Mouse (Mus musculus) midbrain, embryonic 13.5 days (tissue): ENCODE measurements around the gene Surf2. TPM values are rescaled to one million over a fixed set of nuclear protein-coding genes. Genes with fewer than 3 reads are reported as not detected.

Source experiments
- ATAC-seq: fragments of 200-750 bp; cut with Nextera tagmentation; 2 replicates; pipeline ENCODE4 v1.8.0; 2017; ENCODE audit warnings: mild to moderate bottlenecking, moderate TSS enrichment, moderate library complexity
- H3K27ac ChIP-seq: fragments of 300-500 bp; sonication (generic); 2 replicates; pipeline ENCODE4 v1.5.1; 2015; ENCODE audit warnings: inconsistent platforms, mild to moderate bottlenecking, moderate library complexity
- H3K27me3 ChIP-seq: fragments of 300-500 bp; sonication (generic); 2 replicates; pipeline ENCODE4 v1.6.1; 2015; ENCODE audit warnings: mild to moderate bottlenecking, inconsistent platforms
- H3K36me3 ChIP-seq: fragments of 300-500 bp; sonication (generic); 2 replicates; pipeline ENCODE4 v1.6.1; 2015; ENCODE audit warnings: mild to moderate bottlenecking, inconsistent platforms
- H3K4me1 ChIP-seq: fragments of 300-500 bp; sonication (generic); replicated peaks from 2 replicates; pipeline ENCODE4 v1.6.1; 2015; ENCODE audit warnings: inconsistent platforms
- H3K4me2 ChIP-seq: fragments of 300-500 bp; sonication (generic); replicated peaks from 2 replicates; pipeline ENCODE4 v1.6.1; 2015; ENCODE audit warnings: moderate library complexity, mild to moderate bottlenecking, inconsistent platforms
- H3K4me3 ChIP-seq: fragments of 300-500 bp; sonication (generic); replicated peaks from 2 replicates; pipeline ENCODE4 v1.5.1; 2015; ENCODE audit warnings: mild to moderate bottlenecking, inconsistent platforms
- H3K9ac ChIP-seq: fragments of 300-500 bp; sonication (generic); replicated peaks from 2 replicates; pipeline ENCODE4 v1.6.1; 2015; ENCODE audit warnings: mild to moderate bottlenecking, inconsistent platforms
- H3K9me3 ChIP-seq: fragments of 300-500 bp; sonication (generic); 2 replicates; pipeline ENCODE4 v1.6.1; 2016; ENCODE audit warnings: mild to moderate bottlenecking, inconsistent platforms
- WGBS: fragments of 180-500 bp; shearing (Covaris S2); methylation state at CpG from one replicate; pipeline ENCODE4 v1.1.7; 2015; 5-methylcytosine and 5-hydroxymethylcytosine counted together
- polyA plus RNA-seq: library from polyadenylated mRNA; unstranded; fragments of >200 nt; fragmentation: Nextera tagmentation; extraction: Ambion mirVana; gene quantifications from 2 replicates; pipeline ENCODE4 v1.2.1, GENCODE M21; 2015

Surf2 gene
- polyA plus RNA-seq, 1 experiment from 2014 or later: 60.6 TPM

DNA sequence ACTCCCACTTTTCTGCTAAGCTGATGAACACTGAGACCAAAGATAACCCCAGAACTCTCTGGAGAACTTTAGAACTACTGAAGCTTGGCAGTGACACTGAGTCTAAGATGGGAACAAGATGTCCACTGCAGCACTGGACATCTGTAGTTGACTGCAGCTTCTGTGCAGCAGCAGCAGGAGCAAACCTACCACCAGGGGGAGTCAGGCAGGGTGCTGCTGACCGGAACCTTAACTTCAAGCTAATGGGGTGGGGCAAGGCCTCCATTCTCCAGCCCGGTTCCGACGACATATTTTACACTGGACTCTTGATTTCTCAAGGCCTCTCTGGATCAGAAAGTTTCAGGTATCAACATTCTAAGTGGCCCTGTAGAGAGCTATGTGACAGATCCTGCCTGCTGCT lies 9.1 kb upstream of the Surf2 start:
- H3K4me3 ChIP-seq: no peak overlapping the region
- 67% methylated on average over 4 of the region's 4 CpGs for WGBS
- H3K4me1 ChIP-seq: peaks cover 47% of the 10 kb centered on the region
- peaks cover 48% of the 10 kb centered on the region for H3K36me3 ChIP-seq
- no peak for ATAC-seq
- no peak overlapping the region for H3K9ac ChIP-seq
- no peak overlapping the region for H3K27ac ChIP-seq
- no peaks in the 10 kb centered on the region for H3K27me3 ChIP-seq
- H3K9me3 ChIP-seq: no peaks in the 10 kb centered on the region
- H3K4me2 ChIP-seq: no peak overlapping the region

DNA sequence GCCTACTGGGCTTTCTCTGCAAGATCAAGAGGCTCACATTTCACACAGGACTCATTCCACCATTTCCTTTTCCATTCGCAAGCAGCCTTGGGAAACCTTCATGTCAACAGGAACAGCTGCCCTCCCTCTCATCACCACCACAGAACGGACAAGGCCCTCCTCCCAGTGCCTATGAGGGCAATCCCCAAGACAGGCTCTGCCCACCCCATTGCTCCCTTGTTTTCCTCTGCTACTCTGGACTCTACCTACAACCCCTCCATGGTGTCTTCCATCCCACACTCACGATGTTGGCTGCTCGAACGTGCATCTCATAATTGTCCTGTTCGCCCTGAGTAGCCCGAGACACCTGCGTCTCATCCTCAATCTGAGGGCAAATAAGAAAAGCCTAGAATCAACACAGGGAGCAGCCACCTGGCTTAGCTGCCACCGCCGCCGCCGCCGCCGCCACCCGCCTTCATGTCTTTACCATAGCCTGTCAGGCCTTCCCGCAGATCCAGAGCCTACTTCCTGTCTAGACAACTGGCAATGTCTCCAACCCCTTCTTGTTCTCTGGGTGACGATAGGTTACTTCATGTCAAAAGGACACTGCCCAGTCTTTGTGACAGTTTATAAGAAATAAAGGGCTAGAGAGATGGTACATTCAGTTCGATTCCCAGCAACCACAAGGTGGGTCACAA lies 7.3 kb upstream of the Surf2 start:
- ATAC-seq: no peak
- H3K4me2 ChIP-seq: peak overlapping the region; percentile 89
- H3K9me3 ChIP-seq: no peaks in the 10 kb centered on the region
- peaks cover 45% of the 10 kb centered on the region for H3K4me1 ChIP-seq
- peak overlapping the region; percentile 95 for H3K4me3 ChIP-seq
- H3K27ac ChIP-seq: no peak overlapping the region
- 85% methylated on average over 18 of the region's 18 CpGs for WGBS
- H3K9ac ChIP-seq: peak overlapping the region; percentile 91
- H3K27me3 ChIP-seq: no peaks in the 10 kb centered on the region
- peaks cover 65% of the 10 kb centered on the region for H3K36me3 ChIP-seq

DNA sequence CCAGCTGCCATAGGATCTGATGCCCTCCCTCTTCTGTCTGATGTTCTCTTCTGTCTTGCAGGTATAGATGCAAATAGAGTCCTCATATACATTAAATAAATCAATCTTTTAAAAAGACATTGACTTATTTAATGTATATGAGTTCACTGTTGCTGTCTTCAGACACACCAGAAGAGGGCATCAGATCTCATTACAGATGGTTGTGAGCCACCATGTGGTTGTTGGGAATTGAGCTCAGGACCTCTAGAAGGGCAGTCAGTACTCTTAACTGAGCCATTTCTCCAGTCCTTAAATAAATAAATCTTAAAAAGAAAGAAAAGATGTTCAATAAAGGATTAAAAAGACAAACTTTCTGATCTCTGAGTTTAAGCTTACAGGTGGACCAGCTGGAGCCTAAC lies 6.8 kb upstream of the Surf2 start:
- Histone ChIP-seq H3K27ac (peak overlapping the region; percentile 94; the same call in 1 of the 2 replicates), H3K4me3 (peak overlapping the region; percentile 95), H3K9me3 (no peaks in the 10 kb centered on the region), H3K4me2 (peak overlapping the region; percentile 89), H3K27me3 (no peaks in the 10 kb centered on the region), H3K9ac (peak overlapping the region; percentile 91), H3K4me1 (peaks cover 42% of the 10 kb centered on the region), H3K36me3 (peaks cover 67% of the 10 kb centered on the region)
- no peak for ATAC-seq

DNA sequence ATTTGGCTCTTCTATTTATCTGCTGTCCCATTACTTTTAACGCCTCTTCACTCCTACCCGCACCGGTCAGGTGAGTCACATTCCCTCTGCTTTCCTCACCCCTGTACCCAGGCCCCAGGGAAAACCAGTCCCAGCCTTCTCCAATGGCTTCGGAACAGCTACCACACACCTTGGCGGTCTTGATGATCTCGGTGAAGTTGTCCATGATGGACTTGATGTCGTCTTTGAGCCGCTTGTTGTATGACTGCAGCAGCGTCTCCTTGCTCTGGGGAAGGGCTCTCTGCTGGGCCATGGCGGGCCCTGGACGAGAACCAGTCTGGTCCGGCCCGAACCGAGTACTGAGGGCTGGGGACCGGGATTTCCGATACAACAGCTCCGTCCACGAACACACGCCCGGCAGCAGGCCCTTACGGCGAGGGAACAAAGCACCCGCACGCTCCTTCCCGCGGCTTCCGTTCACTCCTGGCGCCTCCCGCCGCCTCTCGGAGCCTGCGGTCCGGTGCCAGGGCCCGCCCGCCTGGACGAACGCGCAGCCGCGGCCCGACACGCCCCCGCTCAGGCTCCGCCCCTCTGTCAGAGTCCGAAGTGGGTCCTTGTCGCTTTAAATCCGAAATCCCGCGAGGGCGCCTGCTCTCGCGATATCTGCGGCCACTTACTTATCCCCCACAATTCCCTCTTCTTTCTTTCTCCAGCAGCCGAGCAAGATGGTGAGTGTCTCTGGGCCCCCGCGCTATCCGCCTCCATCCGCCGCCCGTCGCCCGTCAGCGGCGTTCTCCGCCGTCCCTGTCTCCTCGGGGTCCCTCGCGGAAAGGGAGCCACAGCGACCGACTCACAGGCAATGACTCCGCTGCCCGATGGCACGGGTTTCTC lies 5.8 kb upstream of the Surf2 start, which contains the start of the genes Med22 and Rpl7a:
Med22 (minus strand) TSS at position 554 of the 870 bp plus-strand sequence.
Rpl7a (plus strand) TSS at position 641 of the 870 bp plus-strand sequence.
- Histone ChIP-seq H3K9ac (peak within 1 kb of the TSS; percentile 99), H3K4me1 (peaks cover 52% of the 10 kb centered on the region), H3K4me3 (peak within 1 kb of the TSS; percentile 95), H3K4me2 (peak within 1 kb of the TSS; percentile 100), H3K27me3 (no peaks in the 10 kb centered on the region), H3K36me3 (peaks cover 62% of the 10 kb centered on the region), H3K9me3 (no peaks in the 10 kb centered on the region), H3K27ac (peak within 1 kb of the TSS; percentile 94)
- peak; percentile 92 for ATAC-seq
- WGBS: under 1% methylated on average over 74 of the region's 74 CpGs

DNA sequence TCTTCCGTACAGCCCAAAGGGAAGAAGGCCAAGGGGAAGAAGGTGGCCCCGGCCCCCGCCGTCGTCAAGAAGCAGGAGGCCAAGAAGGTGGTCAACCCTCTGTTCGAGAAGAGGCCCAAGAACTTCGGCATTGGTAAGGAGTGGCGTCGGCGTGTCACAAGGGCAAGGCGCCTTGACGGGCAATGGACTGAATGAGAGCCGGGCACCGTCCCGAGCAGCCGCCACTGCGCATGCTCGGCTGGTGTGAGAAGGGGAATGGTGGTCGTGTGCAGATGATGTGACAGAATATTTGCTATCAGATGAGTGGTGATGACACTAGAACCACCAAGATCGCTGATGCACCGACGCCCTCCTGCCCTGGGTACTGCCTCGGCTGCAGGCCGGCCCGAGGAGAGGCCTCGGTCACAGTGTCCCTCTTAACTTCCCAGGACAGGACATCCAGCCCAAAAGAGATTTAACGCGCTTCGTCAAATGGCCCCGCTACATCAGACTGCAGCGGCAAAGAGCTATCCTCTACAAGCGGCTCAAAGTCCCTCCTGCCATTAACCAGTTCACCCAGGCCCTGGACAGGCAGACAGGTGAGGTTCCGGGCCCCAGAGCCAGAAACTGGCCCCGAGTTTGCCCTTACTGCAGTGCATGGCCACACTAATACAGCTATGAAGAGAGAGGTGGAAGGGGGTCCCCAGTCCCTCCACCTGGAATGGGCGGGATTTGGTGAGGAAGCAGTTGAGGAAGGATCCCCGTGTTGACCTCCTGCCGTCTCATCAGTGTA lies 5.0 kb upstream of the Surf2 start:
- Histone ChIP-seq H3K9ac (peak overlapping the region; percentile 99), H3K4me3 (peak overlapping the region; percentile 95), H3K4me2 (peak overlapping the region; percentile 100), H3K4me1 (peaks cover 57% of the 10 kb centered on the region), H3K36me3 (peaks cover 54% of the 10 kb centered on the region), H3K27me3 (no peaks in the 10 kb centered on the region), H3K9me3 (no peaks in the 10 kb centered on the region), H3K27ac (peak overlapping the region; percentile 94)
- WGBS: under 1% methylated on average over 37 of the region's 37 CpGs
- ATAC-seq: peak; percentile 65

DNA sequence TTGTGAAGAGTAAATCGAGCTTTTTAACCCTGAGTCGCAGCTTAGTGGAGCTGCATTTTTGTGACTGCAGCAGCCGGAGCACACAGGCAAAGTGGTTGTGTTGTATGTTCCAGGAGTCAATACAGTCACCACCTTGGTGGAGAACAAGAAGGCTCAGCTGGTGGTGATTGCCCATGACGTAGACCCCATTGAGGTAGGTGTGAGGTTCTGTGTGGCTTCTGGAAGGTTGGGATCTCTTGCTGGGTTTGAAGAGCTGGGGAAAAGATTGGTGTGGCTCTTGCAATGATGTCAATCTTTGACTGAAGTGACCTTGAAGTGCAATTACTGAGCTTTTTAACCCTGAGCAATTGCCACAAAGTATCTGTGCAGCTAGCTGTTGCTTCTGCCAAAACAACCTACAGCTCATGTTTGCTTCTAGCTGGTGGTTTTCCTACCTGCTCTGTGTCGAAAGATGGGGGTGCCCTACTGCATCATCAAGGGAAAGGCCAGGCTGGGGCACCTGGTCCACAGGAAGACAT lies 3.9 kb upstream of the Surf2 start:
- Histone ChIP-seq H3K4me1 (peaks cover 64% of the 10 kb centered on the region), H3K27me3 (no peaks in the 10 kb centered on the region), H3K9me3 (no peaks in the 10 kb centered on the region), H3K9ac (peak overlapping the region; percentile 99), H3K36me3 (peaks cover 44% of the 10 kb centered on the region), H3K4me2 (peak overlapping the region; percentile 100), H3K27ac (no peak overlapping the region), H3K4me3 (peak overlapping the region; percentile 95)
- WGBS: 67% methylated on average over 5 of the region's 5 CpGs
- ATAC-seq: no peak

DNA sequence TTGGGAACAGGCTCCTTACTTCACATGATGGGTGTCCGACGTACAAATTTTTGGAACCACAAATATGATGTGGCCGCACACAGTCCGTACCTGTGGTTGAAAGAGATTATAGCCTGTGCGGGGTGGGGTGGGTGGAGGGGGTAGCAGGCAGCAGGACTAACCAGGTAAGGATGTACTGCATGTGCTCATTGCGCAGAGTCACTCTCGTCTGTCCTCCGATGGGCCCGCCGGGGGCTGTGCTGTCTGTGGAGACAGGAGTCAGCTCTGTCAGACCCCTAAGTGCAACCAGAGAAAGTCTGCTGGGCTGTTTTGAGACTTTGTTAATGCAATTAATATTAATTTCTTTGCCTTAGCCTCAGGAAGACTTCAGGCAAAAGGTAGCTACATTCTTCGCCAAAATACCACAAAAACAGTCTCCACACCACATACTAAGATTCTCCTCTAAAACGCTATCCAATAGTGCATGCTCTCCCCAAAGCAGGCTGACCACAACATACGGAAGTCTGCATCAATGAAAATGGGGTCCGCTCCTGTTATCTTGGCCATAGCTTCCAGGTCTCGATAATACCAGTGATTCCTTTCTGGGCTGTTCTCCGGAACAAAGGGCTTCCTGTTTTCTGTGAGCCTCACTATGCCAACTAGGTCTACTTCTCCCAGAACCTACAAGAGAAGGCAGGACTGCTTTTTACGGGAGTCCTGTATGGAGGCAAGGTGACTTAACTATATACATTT lies 2.6 kb upstream of the Surf2 start:
- Histone ChIP-seq H3K4me3 (no peak overlapping the region), H3K27me3 (no peaks in the 10 kb centered on the region), H3K27ac (no peak overlapping the region), H3K4me2 (no peak overlapping the region), H3K4me1 (peaks cover 64% of the 10 kb centered on the region), H3K9me3 (no peaks in the 10 kb centered on the region), H3K9ac (no peak overlapping the region), H3K36me3 (peaks cover 44% of the 10 kb centered on the region)
- WGBS: 89% methylated on average over 17 of the region's 17 CpGs
- ATAC-seq: no peak

DNA sequence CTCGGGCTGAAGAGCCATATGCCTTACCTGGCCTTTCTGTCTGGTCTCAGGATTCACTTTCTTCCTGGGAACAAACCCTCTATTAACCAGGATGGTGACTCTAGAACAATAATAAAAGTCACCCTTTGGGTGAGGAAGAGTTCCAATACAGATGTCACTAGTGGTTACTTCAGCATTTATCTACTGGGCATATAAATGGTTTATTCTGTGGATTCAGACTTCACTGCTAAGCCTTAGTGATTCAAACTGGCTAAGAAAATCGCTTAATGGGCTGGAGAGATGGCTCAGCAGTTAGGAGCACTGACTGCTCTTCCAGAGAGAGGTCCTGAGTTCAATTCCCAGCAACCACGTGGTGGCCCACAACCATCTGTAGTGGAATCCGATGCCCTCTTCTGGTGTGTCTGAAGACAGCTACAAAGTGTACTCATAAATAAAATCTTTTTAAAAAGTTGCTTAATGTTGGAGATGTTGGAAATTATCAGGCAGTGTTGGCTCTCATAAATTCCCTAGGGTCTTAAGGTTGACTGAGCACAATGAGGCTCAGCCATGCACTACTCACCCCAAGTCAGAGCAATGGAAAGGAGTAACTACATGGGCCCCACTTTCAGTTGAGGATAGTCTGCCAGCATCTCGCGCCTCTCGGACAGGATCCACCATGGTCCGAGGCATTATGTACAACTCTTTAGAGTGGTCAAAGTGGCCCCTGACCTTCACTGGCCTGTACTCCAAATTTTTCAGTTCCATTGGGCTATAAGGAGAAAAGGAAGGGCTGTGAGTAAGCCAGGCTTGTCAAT lies 1.8 kb upstream of the Surf2 start:
- H3K27ac ChIP-seq: no peak overlapping the region
- H3K36me3 ChIP-seq: peaks cover 51% of the 10 kb centered on the region
- WGBS: 67% methylated on average over 8 of the region's 8 CpGs
- H3K9me3 ChIP-seq: no peaks in the 10 kb centered on the region
- H3K4me2 ChIP-seq: no peak overlapping the region
- no peak overlapping the region for H3K9ac ChIP-seq
- H3K27me3 ChIP-seq: no peaks in the 10 kb centered on the region
- ATAC-seq: no peak
- H3K4me1 ChIP-seq: peaks cover 57% of the 10 kb centered on the region
- no peak overlapping the region for H3K4me3 ChIP-seq

DNA sequence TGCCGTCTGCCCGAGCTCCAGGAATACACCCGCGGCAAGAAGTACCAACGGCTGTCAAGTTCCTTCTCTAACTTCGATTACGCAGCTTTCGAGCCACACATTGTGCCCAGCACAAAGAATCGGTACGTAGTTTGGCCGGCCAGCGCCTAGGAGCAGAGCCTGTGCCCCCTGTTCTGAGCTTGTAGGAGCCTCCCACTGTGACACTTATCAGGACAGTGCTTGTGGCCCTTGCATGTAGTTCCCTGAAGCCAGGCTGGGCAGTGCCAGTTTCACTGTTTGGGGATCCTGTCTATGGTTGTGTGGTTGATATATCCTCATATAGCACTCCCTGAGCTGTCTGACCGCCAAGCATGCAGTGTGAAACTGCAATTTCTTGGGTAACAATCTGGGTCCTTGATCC lies 571 bp downstream of the Surf2 start:
- Histone ChIP-seq H3K9me3 (no peaks in the 10 kb centered on the region), H3K27ac (peak overlapping the region; percentile 80), H3K4me1 (peaks cover 47% of the 10 kb centered on the region), H3K4me2 (peak overlapping the region; percentile 99), H3K27me3 (no peaks in the 10 kb centered on the region), H3K9ac (peak overlapping the region; percentile 86), H3K36me3 (peaks cover 75% of the 10 kb centered on the region), H3K4me3 (peak overlapping the region; percentile 82)
- peak; percentile 25 for ATAC-seq
- 4% methylated on average over 13 of the region's 13 CpGs for WGBS

DNA sequence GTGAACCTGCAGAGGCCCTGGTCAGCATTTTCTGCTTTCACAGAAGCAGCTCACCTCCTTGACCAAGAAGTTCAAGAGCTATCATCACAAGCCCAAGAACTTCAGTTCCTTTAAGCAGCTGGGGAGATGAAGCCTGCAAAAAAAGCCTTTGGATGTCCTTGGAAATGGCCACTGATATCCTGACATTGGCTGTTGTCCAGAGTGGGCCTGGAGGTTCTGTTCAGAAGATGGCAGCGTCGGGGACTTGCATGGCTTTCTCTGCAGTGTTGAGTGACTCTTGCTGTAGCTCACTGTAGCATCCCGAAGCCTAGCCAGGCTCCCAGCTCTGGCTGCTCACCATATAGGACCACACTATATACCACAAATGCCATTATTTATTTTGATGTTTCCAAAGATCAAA lies 3.5 kb downstream of the Surf2 start:
- ATAC-seq: no peak
- WGBS: 92% methylated on average over 3 of the region's 3 CpGs
- Histone ChIP-seq H3K9ac (no peak overlapping the region), H3K36me3 (peaks cover 75% of the 10 kb centered on the region), H3K27ac (no peak overlapping the region), H3K4me3 (no peak overlapping the region), H3K27me3 (no peaks in the 10 kb centered on the region), H3K4me2 (no peak overlapping the region), H3K4me1 (peaks cover 33% of the 10 kb centered on the region), H3K9me3 (no peaks in the 10 kb centered on the region)
